Mouse (Mus musculus) adrenal gland, postnatal 14 days (tissue): ENCODE results near the gene Sept5. TPM values are rescaled to one million over a fixed set of nuclear protein-coding genes. Genes with fewer than 3 reads are reported as not detected.
A peak's percentile ranks its signal among the peaks of the same experiment; 100 is the strongest.

Source experiments
- DNase-seq: peaks from one replicate; pipeline ENCODE4 v3.0.0; 2021; ENCODE audit warnings: mixed read lengths
- long read RNA-seq, 2 experiments: library from polyadenylated mRNA; stranded (forward); transcript quantifications; one replicate each; pipeline ENCODE4 v2.0.0; 2021
- total RNA-seq: library from RNA; stranded (reverse); gene quantifications from 2 replicates; pipeline ENCODE4 v1.2.3, GENCODE M21; 2021

Gene Sept5
- total RNA-seq = 12.1 and 15.2 TPM in 2 replicates
- long read RNA-seq, experiment 1, partial matches to known transcripts = 1 of 4 reads
- long read RNA-seq, experiment 1, other reads (novel, unspliced or antisense) = 0 of 4 reads
- long read RNA-seq, experiment 2, partial matches to known transcripts = 0 of 2 reads
- long read RNA-seq, experiment 2, other reads (novel, unspliced or antisense) = 1 of 2 reads

DNA sequence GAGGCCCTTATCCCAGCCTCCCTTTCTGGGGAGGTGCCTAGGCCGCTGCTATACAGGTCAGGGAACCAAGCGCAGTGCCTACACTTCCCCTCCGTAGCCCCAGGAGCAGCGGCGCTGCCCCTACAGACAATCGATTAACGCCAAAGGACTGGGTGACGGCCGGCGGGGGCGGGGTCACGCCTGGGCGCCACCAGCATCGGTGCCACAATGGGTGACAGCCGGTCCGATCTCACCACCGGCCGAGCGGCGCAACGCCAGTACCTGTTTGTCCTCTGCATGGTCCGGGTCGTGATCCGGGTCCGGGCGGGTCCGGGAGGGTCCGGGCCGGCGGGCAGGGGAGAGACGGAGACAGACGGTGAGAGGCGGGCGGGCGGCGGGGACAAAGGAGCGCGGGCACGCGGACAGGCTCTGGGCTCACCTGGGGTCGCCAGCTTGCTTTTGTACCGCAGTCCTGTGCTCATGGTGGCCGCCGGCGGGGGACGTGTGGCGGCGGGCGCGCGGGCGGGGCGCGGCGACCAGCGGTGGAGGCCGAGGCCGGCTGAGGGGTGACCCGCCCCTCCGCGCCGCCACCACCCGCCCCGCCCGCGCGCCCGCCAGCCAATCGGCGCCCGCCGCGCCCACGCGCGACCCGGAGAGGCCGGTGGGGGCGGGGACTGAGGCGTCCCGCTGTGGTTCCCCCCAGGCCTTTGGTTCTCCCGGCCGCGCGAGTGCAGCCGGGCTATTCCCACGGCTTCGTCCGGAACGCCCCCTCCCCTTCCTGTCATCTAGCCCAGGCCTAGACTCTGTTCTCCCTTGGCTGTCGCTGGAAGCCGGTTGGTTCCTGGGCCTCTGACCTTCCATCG, at the start of gene Sept5:
TSS of gene Sept5 (minus strand) at position 565 of the 842 bp plus-strand sequence.
- DNase-seq = peak; percentile 80

DNA sequence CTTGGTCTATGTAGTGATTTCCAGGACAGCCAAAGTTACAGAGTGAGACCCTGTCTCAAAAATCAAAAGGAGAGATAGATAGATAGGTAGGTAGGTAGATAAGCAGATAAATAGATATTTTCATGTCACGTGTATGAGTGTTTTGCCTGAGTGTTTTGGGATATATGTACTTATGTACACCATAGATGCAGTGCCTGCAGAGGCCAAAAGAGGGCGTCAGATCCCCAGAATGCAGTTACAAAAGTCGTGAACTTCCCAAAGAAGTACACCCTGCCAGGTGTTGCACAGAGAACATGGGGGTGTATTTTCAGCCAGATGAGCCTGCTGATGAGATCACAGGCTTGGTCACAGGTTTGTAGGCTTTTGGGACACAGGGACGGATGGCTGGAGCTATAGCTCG, 49.4 kb upstream of the Sept5 start:
- no peak for DNase-seq

DNA sequence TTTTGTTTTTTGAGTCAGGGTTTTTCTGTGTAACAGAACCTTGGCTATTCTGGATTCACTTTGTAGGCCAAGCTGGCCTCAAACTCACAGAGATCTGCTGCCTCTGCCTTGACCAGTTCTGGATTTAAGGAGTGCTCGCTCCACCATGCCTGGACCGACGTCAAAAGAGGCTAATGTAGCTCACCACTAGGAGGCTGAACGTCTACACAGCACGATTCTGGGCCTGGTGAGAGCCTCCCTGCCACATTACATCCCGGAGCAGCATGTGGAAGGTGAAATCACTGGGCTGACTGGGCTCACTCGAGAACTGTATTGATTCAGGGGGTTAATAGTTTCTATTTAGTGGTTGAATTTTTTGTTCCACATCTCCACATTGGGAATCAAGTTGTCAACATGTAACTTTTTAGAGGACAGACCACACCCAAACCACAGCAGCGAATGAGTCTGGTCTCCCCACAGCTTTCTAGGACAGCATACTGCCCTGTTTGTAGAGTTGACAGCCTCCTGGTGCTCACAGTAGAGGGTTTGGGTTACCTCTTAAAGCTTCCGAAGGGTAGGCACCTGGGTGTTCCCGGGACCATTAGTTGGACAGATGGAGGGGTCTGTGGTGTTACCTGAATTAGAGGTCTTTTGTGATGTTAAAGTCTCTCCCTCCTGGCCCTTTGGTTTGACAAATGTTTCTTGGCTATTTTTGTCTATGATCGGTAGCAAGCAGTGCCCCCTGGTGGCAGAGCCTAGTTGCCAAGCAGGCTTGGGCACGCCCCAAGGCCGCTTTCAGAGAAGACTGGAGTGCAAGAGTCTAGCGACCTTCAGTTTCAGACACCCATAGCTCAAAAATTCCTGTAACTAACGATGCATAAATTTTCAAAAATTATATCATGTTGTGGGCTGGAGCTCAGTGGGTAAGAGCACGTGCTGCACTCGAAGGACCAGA, 48.3 kb upstream of the Sept5 start:
- DNase-seq = peak; percentile 90

DNA sequence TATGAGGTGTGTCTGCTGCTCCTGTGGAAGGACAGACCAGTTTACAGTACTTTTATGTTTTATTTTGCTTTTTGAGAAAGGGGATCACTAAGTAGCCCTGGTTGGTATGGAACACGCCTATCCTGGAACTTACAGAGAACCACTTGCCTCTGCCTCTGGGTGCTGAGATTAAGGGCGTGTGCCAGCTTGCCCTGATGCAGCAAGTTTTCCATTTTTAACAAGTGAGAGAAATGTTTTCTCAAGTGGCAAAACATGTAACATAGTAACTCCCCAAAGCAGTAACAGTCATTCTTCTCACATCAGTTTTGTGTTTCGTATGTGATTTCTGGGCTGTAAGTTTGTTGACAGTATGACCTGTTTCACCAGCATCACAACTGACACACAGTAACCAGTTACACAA, 43.3 kb upstream of the Sept5 start:
- no peak for DNase-seq

DNA sequence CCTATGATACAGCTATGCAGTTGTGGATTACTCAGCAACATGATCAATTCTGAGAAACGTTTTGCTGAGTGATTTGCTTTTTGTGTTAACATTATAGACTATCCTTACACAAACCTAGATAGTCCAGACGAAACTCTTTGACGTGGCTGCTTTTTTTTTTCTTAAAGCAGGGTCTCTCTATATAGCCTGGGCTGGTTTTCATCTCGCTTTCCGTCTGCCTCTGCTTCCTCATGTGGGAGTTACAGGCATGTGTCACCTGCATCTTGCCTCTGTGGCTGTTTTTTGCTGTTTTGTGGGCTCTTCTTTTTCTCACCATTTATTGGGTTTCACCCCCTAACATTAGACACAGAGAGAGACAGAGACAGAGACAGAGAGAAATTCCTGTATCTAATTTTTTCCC, 42.3 kb upstream of the Sept5 start:
- no peak for DNase-seq

DNA sequence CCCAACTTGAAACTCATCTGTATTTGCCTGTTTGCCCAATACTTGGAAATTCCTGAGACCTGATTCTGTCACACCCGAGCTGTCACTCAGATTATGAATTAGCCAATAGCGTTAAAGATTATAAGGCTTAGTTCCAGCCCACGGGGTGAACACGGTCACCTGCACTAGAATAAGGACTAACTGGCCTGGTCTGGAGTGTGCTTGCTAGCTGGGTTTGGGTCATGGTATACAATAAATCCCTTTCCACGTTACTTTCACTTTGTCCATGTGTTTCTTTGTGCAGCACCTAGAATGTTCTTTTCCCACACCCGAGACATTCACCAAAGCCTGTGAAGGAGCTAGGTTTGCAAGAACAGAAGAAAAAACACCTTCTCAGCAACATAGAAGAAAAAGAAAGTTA, 40.2 kb upstream of the Sept5 start:
- no peak for DNase-seq

DNA sequence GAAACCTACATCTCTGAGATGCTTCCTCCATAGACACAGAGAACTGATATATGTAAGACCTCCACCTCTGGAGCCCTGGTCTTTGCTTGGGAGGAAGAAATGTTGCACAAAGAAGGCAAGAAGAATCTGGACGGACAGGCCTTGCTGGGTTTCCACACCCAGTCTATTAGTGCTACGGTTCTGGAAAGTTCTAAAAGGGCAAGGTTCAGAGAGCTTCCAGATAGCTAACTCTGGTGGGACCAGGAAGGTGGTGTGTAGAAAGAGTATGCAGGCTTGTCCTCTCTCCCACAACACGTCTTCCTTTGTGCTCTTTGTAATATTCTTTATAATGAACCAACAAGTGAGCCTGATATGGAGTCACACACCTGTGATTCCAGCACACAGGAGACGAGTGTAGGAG, 28.8 kb upstream of the Sept5 start:
- DNase-seq = no peak

DNA sequence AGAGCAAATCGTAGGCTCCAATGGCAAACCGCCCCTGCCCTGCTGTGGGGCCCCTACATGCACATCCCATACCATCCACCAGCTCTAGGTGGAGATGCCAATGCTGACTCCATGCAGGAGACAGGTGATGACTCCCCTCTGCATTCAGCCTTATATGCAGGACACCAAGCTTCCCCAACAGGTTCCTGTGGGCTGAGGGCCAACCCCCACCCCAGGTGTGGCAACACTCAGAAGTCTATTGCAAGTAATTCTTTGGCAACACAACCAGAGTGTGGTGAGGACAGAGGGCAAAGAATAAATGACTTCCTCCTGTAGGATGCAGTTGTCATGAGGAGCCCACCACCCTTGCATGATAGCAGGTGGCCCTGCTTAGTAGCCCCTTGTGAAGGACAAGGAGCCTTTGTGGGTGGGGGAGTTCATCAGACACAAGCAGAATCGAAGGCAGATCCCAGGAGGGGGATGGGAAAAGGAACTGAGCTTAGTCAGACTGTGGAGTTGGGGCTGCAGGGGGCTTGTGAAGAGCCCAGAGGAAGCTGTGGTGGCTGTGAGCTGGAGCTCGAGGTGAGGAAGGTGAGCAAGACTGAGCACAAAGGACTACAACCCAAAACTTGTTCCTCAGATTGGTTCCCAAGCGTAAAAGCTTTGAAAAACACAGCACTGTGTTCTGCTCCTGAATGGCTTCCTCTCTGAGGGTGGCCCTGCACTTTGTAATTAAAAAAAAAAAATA, 25.8 kb upstream of the Sept5 start:
- DNase-seq = no peak

DNA sequence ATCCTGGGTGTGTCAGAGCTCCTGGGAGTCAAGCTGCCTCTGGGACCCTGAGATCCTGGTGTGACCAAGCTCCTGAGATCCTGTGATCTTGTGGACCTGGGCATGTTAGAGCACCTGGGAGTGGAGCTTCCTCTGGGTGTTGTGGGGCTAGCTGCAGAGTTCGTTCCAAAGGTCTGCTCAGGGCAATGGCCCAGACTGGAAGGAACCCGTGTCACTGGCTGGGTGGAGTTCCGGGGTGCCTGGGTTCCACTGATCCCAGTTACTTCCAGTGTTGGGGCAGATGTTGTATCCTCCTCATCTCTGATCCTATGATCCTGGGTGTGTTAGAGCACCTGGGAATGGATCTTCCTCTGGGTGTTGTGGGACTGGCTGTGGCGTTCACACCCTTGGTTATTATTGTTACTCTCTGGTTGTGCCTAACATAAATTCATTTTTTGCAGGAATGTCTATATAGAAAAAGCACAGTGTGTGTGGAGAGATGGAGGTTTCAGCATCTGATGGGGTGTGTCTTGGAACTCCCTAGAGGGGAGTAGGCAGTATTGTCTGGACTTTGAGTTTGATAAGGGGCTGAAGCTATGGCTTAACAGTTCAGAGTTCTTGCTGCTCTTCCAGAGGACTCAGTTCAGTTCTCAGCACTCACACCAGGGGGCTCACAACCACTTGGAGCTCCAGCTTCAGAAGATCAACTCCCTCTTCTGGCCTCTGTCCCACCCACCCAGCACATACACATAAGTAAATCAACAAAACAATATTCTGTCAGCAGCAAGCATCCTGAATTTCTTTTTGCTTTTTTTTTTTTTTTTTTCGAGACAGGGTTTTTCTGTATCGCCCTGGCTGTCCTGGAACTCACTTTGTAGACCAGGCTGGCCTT, 23.8 kb upstream of the Sept5 start:
- DNase-seq = no peak

DNA sequence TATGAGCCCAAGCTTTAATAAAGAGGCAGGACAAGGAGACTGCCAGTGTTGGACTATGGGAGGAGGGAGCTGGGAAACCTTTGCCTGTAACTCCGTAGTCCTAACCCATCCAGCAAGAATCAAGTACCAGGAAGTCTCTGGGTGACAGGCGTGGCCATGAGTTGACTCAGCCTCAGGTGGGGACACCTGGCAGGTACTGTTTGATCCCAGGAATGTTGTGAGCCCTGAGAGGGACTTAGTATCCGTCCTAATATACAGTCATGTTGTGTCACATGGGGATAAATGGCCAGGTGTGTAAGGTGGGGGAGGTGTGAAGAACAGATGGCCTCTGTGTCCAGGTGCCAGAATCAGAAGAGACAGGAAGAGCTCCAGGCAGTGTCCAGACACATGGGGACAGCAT, 19.4 kb upstream of the Sept5 start:
- no peak for DNase-seq

DNA sequence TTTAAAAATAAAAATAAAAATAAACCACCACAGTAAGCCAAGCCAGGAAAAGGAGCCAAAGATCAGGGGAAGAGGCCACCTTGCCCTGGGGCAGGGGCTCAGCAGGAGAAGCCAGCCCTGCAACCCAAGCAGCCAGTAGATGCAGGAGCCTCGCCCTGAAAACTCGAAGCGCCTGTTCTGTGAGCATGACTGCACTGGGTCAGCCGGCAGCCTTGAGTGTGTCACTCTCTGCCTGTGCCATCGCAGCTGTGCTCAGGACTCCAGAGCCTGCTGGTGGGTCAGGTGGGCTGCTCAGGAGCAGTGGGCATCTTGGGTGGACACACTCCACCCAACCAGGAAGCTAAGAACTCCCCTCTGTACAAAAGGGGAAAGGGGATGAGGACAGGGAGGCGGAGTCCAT, 15.6 kb upstream of the Sept5 start:
- DNase-seq = no peak

DNA sequence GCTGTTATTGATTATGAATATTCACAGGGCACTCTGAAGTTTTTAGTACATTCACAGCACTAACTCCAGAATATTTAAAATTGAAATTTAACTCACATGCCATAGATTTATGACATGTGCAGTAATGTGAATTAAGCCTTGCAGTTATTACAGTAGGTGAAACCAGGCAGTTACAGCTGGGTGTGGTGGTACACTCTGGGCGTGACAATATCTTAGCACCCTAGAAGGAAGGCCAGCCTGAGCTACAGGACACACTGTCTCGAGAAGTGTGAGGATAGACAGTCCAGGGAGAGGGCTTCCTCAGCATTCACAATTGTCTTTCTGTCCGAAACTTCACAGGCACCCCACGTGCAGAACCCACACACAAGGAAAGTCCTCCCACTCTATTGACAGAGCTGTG, 14.7 kb upstream of the Sept5 start:
- no peak for DNase-seq

DNA sequence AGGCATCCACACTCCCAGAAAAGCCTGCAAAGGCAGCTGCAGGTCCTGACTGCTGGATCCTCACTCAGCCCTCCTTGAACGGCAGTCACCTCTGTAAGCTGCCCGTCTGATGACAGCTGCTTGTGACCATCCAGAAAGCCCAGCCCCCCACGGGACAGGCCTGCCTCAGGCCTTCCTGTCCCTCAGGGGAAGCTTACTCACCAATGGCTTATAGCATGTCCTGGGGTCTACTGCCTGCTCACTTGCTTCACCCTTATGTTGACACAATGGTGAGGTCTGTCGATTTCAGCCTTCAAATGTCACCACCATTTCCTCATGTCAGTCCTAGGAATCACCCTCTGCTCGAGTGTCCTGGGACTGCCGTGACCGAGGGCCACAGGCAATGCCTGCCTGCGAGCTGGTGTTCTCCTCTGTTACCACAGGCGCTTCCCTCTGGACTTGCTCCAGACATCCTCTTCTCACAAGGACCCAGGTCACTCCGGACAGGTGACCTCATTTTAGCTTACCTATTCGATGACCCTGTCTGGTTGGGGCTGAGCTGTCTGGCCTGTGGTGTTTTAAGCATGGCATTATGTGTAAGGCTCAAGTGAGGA, 13.7 kb upstream of the Sept5 start:
- DNase-seq = no peak

DNA sequence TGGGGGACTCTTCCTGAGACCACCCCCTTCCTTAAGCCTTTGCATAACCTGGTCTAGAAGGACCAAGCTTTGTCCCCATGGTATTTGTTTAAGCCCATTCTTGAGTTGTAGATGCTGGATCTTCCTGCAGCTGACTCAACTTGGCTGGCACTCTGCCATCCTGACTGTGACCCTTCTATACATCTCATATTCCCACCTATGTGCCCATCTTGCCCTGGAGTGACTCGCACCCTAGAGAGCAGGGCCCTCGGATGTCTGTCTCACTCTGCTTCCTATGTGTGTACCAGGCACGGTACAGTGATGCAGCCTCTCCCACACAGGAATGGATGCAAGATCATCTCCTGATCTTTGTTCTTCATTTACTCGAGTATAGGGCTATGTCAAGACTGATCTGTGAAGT, 13.1 kb upstream of the Sept5 start:
- no peak for DNase-seq

DNA sequence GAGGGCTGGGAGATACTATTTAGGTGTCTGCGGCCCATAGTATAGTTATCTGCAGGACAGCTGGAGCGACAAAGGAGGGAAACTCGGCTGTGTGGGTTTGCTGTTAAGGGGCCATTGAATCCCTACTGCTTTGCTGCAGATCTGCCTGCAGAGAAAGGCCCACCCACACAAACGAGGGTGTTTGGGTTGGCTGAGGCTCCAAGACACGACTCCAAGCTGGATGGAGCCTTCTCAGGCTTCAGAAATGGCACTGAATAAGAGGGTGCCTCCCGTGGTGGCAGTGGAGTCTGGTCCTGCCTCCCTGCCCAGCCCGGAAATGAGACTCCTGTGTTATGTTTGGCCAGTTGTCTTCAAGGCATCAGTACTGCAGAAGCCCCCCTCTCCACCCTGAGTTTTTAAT, 12.5 kb upstream of the Sept5 start:
- DNase-seq = no peak

DNA sequence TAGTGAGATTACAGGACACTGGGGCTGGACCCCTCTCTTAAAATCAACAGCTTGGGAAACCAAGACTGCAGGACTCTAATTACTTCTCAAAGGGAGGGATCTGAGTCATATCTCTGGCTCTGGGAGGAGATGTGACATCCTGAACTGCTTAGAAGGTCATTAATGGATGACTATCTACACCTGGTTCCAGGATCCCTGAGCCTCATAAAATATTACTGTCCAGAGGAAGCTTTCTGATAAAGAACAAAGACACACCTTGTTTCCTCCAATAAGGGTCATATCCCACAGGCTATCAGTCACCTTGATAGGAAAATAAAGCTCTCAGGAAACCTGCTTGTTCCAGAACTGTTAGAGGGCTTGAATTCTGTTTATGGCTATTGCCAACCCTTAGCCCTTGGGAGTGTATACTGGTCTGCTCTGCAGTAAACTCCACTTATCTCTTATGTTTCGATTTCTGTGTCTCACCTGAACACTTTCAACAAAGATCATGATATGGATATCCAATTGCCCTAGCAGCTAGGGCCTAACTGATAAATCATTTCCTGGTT, 9.7 kb upstream of the Sept5 start:
- DNase-seq = no peak

DNA sequence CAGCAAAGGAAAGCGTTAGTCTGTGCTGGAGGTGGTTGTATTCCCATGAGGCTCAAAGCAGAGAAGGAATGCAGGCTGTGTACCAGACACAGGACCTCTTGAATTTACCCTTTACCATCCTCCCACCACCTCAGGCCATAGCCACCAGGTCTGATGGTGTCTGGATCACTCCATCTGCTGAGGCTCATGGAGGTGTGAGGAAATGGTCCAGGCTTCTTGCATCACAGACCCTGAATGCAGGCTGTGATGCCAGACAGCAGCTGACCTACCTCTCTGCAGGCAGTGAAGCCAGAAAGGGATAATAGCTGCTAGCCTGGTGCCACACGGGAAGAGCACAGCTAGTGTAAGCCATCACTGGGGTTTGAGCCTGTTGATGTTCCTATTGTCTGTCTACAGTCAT, 8.6 kb upstream of the Sept5 start:
- no peak for DNase-seq

DNA sequence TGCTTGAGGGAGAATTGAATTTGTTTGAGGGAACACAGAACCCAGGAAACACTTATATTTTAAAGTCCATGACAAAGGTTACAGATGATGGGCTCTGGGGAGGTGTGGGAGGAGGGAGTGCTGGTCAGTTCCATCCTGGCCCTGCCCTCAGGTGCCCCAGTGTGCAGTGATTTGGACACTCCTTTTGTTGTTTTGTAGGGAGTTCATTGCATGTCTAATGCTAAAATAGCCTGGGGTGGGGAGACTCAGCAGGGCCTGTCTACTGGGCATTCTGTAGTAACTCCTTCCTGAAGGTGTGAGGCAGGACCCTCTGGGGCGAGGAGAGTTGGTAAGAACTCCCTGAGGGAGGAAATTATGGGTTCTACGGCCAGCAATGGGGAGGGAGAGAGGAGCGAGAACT, 7.0 kb upstream of the Sept5 start:
- DNase-seq = no peak

DNA sequence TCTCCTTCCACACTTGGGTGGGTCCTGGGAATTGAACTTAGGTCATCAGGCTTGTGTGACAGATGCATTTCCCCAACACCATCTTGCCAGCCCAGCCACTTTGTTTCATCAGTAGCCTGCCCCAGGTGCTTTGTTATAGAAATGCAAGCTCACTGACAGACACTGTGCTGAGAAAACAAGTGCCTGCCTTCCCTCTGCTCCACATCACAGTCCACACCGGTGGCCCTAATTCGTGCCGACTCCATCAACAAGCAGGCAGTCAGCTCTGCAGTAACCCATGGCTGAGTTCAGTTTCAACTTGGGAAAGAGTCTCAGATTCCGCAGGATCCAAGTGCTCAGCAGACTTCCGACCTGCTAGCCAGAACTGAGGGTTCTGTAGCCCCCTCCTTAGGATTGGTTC, 6.6 kb upstream of the Sept5 start:
- DNase-seq = no peak

DNA sequence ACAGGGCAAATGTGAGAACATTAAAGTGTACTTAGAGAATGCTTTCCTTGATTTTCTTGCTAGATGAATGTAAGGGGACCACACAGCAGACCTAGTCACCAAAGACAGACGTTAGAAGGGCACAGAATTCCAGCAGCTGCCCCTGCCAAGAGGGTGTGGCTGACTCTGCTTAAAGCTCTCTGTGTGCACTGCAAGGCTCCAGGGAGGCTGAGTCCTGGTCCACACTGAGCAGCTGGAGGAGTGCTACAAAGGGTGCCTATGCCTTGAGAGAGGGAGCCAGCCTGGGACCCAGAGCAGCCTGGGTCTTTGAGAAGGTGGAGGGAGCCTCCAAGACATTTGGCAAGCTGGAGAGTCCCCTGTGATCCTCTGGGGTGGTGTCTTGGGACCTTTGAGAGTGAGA, 3.6 kb upstream of the Sept5 start:
- peak; percentile 4 for DNase-seq

DNA sequence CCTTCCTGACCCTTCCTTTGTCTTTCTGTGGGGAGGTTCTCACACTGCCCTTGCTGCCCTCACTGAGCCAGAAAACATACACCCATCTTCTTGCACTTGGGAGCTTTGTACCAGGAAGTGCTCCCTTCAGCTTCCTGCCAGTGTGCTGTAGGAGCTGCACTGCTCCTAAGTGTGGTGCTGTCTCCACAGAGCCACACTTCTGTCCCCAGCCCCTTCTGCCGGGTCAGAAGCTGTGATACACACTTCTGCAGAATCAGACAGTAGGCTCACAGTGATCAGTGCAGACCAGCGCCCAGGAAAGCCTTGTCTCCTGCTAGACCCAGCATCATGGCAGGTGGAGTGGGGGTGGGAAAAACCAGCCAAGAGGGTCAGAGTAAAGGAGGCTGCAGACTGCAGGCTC, 3.1 kb upstream of the Sept5 start:
- peak; percentile 1 for DNase-seq
